18 mouse cellular contexts compared by ENCODE assay signal in genomic region chr16:33431660-33432059, GRCm38 (mm10). TPM values are rescaled to one million over a fixed set of nuclear protein-coding genes. Genes with fewer than 3 reads are reported as not detected.
DNase-seq lines count a peak whose midpoint lies in the region; ATAC-seq lines count a peak whose summit lies in the region.
"Had no signal": no experiment of that assay in that cellular context is flagged by ENCODE, and none has a peak within 500 bp of the region (broad histone marks: within the 10 kb centered on the region; RNA-seq: fewer than 3 reads in every experiment).

No protein-coding gene starts in this region.

- ATAC-seq in monocyte, adult 5-6 weeks (replicated peaks; ENCODE audit: insufficient number of reproducible peaks, low FRiP score, low TSS enrichment, poor library complexity, severe bottlenecking): no peak
- ATAC-seq: CD4-positive, CD25-positive, alpha-beta regulatory T cell, adult 4 months; forebrain, embryonic 16.5 days; hindbrain, embryonic 16.5 days had no signal

- peak; percentile 59 for DNase-seq in heart, adult 11 months
- no peak for DNase-seq in heart, adult 18-20 months
- DNase-seq in layer of hippocampus, adult 9-11 months: peak; percentile 49
- no peak for DNase-seq in layer of hippocampus, postnatal 10 days (ENCODE audit: low spot score in 2 of 2)
- DNase-seq in 416B (ENCODE audit: low read depth): peak; percentile 49
- DNase-seq in telencephalon, adult 2 months (ENCODE audit: low read depth, low spot score): peak; percentile 26
- DNase-seq: adrenal gland, adult 2 months; adrenal gland, postnatal 14 days; cerebellum, adult 11-12 months; cerebellum, adult 8-10 months; cerebellum, postnatal 10 days; cerebellum, postnatal 36 days; embryo, embryonic 11 days; gastrocnemius, postnatal 25 days had no signal

RNA-seq across cellular contexts. Expression of gene Zfp148, which starts 51.0 kb away (rescaled TPM):
- total RNA-seq in heart, adult 18-20 months (2021): 10 to 100 TPM; 36.5 to 41.9 TPM
- total RNA-seq in layer of hippocampus, postnatal 10 days (2021): 10 to 100 TPM; 87.4 to 92.3 TPM
- total RNA-seq in monocyte, adult 5-6 weeks (2017): 32.5 to 44.3 TPM (median 37.2 TPM) in 3 replicates

Comparison
In these comparisons a context has a peak if more than half of its experiments do, and no peak if none do; other contexts are left out.
1. DNase-seq: peak in heart, adult 11 months (single experiment), layer of hippocampus, adult 9-11 months (single experiment), 416B (single experiment) and telencephalon, adult 2 months (single experiment); none in heart, adult 18-20 months (0 of 2) and layer of hippocampus, postnatal 10 days (0 of 2).